ENCODE assay signal across 8 mouse cellular contexts in genomic region chr5:7344145-7345010, GRCm38 (mm10). TPM values are rescaled to one million over a fixed set of nuclear protein-coding genes. Genes with fewer than 3 reads are reported as not detected.
A peak's percentile ranks its signal among the peaks of the same experiment; 100 is the strongest.
DNase-seq lines count a peak whose midpoint lies in the region; ATAC-seq and TF ChIP-seq lines count a peak whose summit lies in the region.

Gene Zfp804b (minus strand): TSS chr5:7344756.

- no peaks in the 10 kb centered on the region for H3K36me3 ChIP-seq in forebrain, embryonic 11.5 days (ENCODE audit: control insufficient read depth, insufficient read depth, low read length)
- no peaks in the 10 kb centered on the region for H3K36me3 ChIP-seq in hindbrain, embryonic 10.5 days
- no peaks in the 10 kb centered on the region for H3K36me3 ChIP-seq in lung, postnatal 0 days (ENCODE audit: insufficient read depth, low read length)

- H3K9ac ChIP-seq in forebrain, embryonic 11.5 days (ENCODE audit: low read length) = peak within 1 kb of the TSS; percentile 64
- H3K9ac ChIP-seq in lung, postnatal 0 days (replicated peaks; ENCODE audit: low read depth) = no peak within 1 kb of the TSS

- ATAC-seq in forebrain, embryonic 11.5 days (replicated peaks; ENCODE audit: low FRiP score) = peak; percentile 90
- ATAC-seq in lung, postnatal 0 days = peak; percentile 92

- TF ChIP-seq EP300 in lung, postnatal 0 days (IDR thresholded peaks at IDR 0.05) = no peak

- no peak within 1 kb of the TSS for H3K27ac ChIP-seq in forebrain, embryonic 11.5 days (ENCODE audit: low read depth, low read length)
- H3K27ac ChIP-seq in hindbrain, embryonic 10.5 days = peak within 1 kb of the TSS; percentile 69
- H3K27ac ChIP-seq in lung, postnatal 0 days (ENCODE audit: low read length) = no peak within 1 kb of the TSS

- no peaks in the 10 kb centered on the region for H3K9me3 ChIP-seq in forebrain, embryonic 11.5 days (ENCODE audit: control insufficient read depth, low read length)
- no peaks in the 10 kb centered on the region for H3K9me3 ChIP-seq in hindbrain, embryonic 10.5 days
- no peaks in the 10 kb centered on the region for H3K9me3 ChIP-seq in lung, postnatal 0 days (ENCODE audit: low read length)

- peak; percentile 49 for TF ChIP-seq CTCF in lung, postnatal 0 days (IDR thresholded peaks at IDR 0.05)

- peak within 1 kb of the TSS; percentile 95 for H3K4me2 ChIP-seq in forebrain, embryonic 11.5 days (ENCODE audit: low read depth, low read length, severe bottlenecking)
- H3K4me2 ChIP-seq in lung, postnatal 0 days (replicated peaks; ENCODE audit: low read depth, low read length) = peak within 1 kb of the TSS; percentile 79

- peak within 1 kb of the TSS; percentile 58 for H3K4me3 ChIP-seq in forebrain, embryonic 11.5 days (ENCODE audit: low read depth, low read length)
- H3K4me3 ChIP-seq in hindbrain, embryonic 10.5 days = peak within 1 kb of the TSS; percentile 75
- H3K4me3 ChIP-seq in lung, postnatal 0 days (ENCODE audit: low read depth, low read length) = peak within 1 kb of the TSS; percentile 45

- no peaks in the 10 kb centered on the region for H3K4me1 ChIP-seq in forebrain, embryonic 11.5 days (replicated peaks; ENCODE audit: control insufficient read depth, insufficient read depth, low read length)
- H3K4me1 ChIP-seq in hindbrain, embryonic 10.5 days (replicated peaks) = 0 out of 2 replicates have a peak, but pooled peaks cover 11% of the 10 kb centered on the region
- no peaks in the 10 kb centered on the region for H3K4me1 ChIP-seq in lung, postnatal 0 days (ENCODE audit: insufficient read depth, low read depth, low read length)

- no peaks in the 10 kb centered on the region for H3K27me3 ChIP-seq in forebrain, embryonic 11.5 days (ENCODE audit: control insufficient read depth, insufficient read depth, low read length)
- H3K27me3 ChIP-seq in hindbrain, embryonic 10.5 days (ENCODE audit: insufficient read depth, poor library complexity, severe bottlenecking) = peaks cover 3% of the 10 kb centered on the region; the same call in 1 of the 2 replicates
- H3K27me3 ChIP-seq in lung, postnatal 0 days (replicated peaks; ENCODE audit: insufficient read depth, low read length) = no peaks in the 10 kb centered on the region

- DNase-seq in gastrocnemius, postnatal 10 days = peak; percentile 38
- no peak for DNase-seq in gastrocnemius, adult 18-20 months (ENCODE audit: low spot score)
- DNase-seq in forebrain, embryonic 11.5 days (ENCODE audit: low spot score) = peak; percentile 79
- DNase-seq in hindbrain, embryonic 10.5 days (ENCODE audit: low spot score) = peak; percentile 65
- DNase-seq in layer of hippocampus, postnatal 25 days (ENCODE audit: extremely low spot score in 1 of 2, low spot score in 1 of 2) = peak; percentile 8 to 26
- peak; percentile 68 for DNase-seq in lung, postnatal 0 days (ENCODE audit: low spot score)
- peak; percentile 45 for DNase-seq in right cerebral cortex, adult 18-20 months
- no peak for DNase-seq in thymus, postnatal 0 days (ENCODE audit: low spot score)

- under 1% methylated on average over 50 of the region's 50 CpGs for WGBS in forebrain, embryonic 11.5 days
- whole genome bisulfite sequencing in hindbrain, embryonic 10.5 days = under 1% methylated on average over 50 of the region's 50 CpGs
- WGBS in lung, postnatal 0 days = under 1% methylated on average over 50 of the region's 50 CpGs

RNA-seq across cellular contexts. Expression of gene Zfp804b, which starts in this region (rescaled TPM):
- total RNA-seq in gastrocnemius, postnatal 10 days (2021) = under 1 TPM; 0.09 to 0.14 TPM
- under 1 TPM in 1 of 2 experiments, not detected in 1; 0.05 TPM for total RNA-seq in gastrocnemius, adult 18-20 months (2021)
- 0.29 and 0.35 TPM in 2 replicates for polyA plus RNA-seq in forebrain, embryonic 11.5 days (2014; fragmentation: Nextera tagmentation; extraction: Ambion mirVana)
- polyA plus RNA-seq in hindbrain, embryonic 10.5 days (2016; fragmentation: Nextera tagmentation; extraction: Ambion mirVana) = 0.15 and 0.22 TPM in 2 replicates
- under 1 TPM; 0.63 to 0.74 TPM for total RNA-seq in layer of hippocampus, postnatal 25 days (2021)
- 0.07 TPM in 2 replicates for polyA plus RNA-seq in lung, postnatal 0 days (2015; fragmentation: Nextera tagmentation; extraction: Ambion mirVana)
- polyA plus RNA-seq in thymus, postnatal 0 days (2015; fragmentation: Nextera tagmentation; extraction: Ambion mirVana) = 0.03 and 0.04 TPM in 2 replicates

Comparison
In these comparisons a context has a peak if more than half of its experiments do, and no peak if none do; other contexts are left out.
1. Peak in DNase-seq in gastrocnemius, postnatal 10 days; RNA of the gene not detected or under 1 TPM.
2. Peak in DNase-seq, ATAC-seq, H3K4me3 ChIP-seq, H3K9ac ChIP-seq and H3K4me2 ChIP-seq in forebrain, embryonic 11.5 days; RNA of the gene not detected or under 1 TPM.
3. Peak in DNase-seq, H3K4me3 ChIP-seq and H3K27ac ChIP-seq in hindbrain, embryonic 10.5 days; RNA of the gene not detected or under 1 TPM.
4. Peak in DNase-seq in layer of hippocampus, postnatal 25 days; RNA of the gene not detected or under 1 TPM.
5. Peak in DNase-seq, ATAC-seq, H3K4me3 ChIP-seq and H3K4me2 ChIP-seq in lung, postnatal 0 days; RNA of the gene not detected or under 1 TPM.